Mouse (Mus musculus) adrenal gland, adult 18-20 months (tissue): ENCODE measurements at regions not wholly inside any gene's neighbourhood (a gene's known extent, or its start where the extent isn't known, plus 50 kb on each side); places are given as distances from the start of the nearest gene placed in this dataset.

ENCODE experiments used
- DNase-seq, 2 experiments: peaks; one replicate each; pipeline ENCODE4 v3.0.0; 2021 to 2022; ENCODE audit warnings: low spot score in 2 of 2

DNA sequence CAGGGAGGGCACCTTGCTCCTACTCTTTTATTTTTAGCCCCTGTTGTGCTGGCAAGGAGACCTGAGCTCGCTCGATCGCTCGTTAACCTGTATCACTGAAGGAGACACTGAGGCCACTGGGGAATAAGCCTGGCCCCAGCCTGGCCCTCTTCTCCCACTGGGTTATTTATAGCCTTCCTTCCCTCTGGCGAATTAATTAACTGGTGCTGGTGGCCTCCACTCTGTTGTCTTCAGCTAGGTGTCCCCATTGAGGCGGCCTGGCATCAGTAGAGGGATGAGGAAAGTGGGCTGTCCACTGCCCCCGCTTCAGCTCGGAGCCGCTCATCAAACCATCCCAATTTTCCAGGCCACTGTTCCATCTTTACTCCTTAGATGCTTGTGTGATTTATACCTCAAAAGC is 152.1 kb upstream of the Tle3 start:
- no peak for DNase-seq

GRCm38 (mm10) chr9:61222212-61223003 is 149.8 kb upstream of the Tle3 start:
- no peak for DNase-seq

DNA sequence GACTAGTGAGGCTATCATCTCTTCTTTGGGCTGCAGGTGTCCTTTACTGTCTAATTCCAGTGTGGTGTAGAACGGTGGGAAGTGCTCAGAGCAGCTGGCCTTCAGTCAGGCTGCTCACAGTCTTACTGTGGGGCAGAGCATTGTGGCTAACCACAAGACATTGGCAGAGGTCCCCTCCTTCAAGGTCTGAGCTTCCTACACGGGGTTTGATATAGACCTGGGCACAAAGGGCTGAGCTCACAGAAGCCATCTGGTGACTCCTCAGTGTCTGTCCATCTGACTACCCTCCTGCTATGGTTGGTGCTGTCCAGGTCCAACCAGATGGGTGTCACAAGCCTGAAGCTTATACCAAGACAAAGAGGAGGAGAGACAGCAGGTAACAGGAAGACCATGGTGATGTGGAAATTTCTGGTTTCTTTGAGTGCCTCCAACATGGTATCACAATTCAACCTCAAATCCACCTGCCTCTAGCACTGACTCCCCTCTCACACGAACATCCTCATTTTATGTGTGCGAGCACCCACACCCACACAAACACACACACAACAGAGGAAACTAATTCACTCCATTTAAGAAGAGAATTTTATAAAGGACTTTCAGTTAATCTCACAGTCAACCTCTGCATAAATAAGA is 147.0 kb upstream of the Tle3 start:
- DNase-seq = no peak

- DNase-seq = no peak
These were observed 146.3 kb upstream of the Tle3 start for GRCm38 (mm10) chr9:61225882-61226281.

DNA sequence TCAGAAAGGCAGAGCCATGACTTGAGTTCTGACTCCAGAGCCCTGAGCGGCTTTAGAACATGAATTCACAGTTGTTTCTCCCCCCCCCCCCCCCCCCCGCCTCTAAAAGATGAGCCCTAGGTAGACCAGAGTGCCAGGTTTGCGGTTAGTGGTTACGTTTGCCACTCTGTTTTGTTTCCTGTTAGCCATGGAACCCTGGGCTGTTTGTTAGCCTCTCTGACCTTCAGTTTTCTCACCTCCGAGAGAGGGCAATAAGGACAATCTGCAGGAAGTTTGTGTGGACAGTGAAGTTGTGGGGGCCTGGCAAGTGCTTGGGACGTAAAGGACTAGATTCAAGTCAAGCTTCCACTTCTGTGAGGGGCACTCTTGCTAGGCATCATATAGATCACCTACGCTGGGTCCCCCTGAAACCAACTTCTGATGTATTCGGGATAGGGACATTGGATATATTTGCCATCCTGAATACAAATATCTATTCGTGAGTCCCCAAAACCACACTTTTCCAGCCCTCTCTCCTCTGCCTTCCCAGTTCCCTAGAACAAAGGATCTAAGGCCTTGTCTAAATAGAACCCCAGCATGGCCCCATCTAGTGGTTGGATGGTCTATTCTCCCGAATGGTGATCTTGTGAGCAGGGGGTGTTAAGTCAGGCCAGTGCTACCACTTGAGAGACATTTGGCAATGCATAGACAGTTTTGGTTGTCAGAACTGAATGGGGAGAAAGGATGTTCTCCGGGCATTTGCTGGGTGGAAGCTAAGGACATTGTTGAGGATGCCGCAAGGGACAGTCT is 145.4 kb upstream of the Tle3 start:
- DNase-seq = no peak

GRCm38 (mm10) chr9:61227492-61228229 is 144.5 kb upstream of the Tle3 start:
- DNase-seq = no peak

GRCm38 (mm10) chr9:61228230-61228631 is 143.9 kb upstream of the Tle3 start:
- no peak for DNase-seq

- no peak for DNase-seq
These were observed 141.9 kb upstream of the Tle3 start for GRCm38 (mm10) chr9:61230306-61230705.

GRCm38 (mm10) chr9:61232630-61233029 is 139.5 kb upstream of the Tle3 start:
- DNase-seq = no peak

GRCm38 (mm10) chr9:61233251-61233650 is 138.9 kb upstream of the Tle3 start:
- DNase-seq = no peak

- no peak for DNase-seq
These were observed 136.2 kb upstream of the Tle3 start for GRCm38 (mm10) chr9:61235653-61236610.

GRCm38 (mm10) chr9:61238687-61239250 is 133.4 kb upstream of the Tle3 start:
- no peak for DNase-seq

GRCm38 (mm10) chr9:61239328-61239727 is 132.8 kb upstream of the Tle3 start:
- no peak for DNase-seq

GRCm38 (mm10) chr9:61241442-61241841 is 130.7 kb upstream of the Tle3 start:
- no peak for DNase-seq

GRCm38 (mm10) chr9:61242167-61242860 is 129.9 kb upstream of the Tle3 start:
- DNase-seq = no peak

DNA sequence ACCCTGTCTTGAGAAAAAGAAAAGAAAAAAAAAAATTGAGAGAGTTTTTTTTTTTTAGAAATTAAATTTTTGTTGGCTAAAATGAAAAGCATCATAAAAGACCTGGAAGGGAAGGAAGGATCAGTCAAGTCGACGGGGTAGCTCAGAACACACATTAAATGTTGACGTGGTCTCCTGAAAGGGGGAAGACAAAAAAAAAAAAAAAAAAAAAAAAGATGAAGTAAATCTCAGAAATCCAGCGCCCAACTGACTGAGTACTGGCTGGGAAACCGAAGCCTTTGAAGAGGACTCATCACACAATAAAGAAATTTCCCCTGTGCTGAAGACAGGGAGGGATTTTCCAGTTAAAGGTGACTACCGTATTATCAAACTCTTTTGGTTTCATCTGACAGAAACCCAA is 128.9 kb upstream of the Tle3 start:
- no peak for DNase-seq

DNA sequence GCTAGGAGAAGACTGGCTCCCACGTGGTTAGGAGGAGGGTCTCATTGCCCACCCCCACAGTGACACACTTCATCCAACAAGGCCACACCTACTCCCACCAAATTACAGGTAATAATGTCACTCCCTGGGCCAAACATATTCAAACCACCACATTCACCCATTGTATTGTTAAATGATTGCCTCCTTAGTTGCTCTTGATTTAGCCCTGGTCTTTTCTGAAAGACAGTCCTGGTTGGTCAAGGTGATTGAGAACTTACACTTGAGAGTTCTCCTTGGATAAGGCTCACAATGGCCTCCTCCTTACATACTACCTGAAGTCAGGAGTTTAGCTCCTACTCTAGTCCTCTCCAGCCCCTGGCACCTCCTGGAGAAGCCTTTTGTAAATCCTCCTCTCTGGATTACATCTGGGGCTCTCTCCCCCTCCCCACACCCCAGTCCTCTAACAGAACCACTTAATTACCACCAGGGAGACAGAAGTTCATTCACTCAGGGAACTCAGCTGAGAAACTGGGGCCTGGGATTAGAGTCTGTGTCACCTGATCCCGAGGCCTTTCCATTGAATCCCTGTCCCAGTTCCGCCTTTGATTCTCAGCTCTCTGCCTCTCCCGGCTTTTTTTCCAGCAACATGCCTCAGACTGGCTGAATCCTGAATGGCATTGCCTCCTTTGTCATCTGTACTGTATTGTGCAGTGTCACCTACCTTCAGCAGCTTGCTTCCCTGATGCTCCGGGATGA is 122.3 kb upstream of the Tle3 start:
- no peak for DNase-seq

DNA sequence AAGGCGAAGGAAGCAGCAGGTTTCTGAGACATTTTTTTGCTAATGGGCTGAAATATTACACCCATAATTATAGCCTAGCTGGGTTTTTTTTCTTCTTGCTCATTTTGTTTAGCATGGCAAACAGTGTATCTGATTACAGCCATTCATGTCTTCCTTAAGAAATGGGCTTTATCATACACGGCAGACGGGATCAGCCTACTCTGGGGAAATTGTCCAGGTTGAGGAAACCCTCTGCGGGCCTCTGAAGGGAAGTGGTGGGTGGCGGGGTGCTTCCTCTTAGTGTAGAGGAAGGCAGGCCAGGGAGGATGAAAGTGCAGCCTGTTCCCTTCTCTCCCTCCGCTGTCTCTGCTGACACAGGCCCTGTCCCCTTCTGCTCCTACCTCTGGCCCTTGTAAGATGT is 120.6 kb upstream of the Tle3 start:
- no peak for DNase-seq

- no peak for DNase-seq
These were observed 118.4 kb upstream of the Tle3 start for GRCm38 (mm10) chr9:61253761-61254160.
